Mouse (Mus musculus) liver, adult 2 months (tissue): ENCODE data around the gene Ptpdc1. TPM values are rescaled to one million over a fixed set of nuclear protein-coding genes. Genes with fewer than 3 reads are reported as not detected.

Experiments used
- DNase-seq: peaks from one replicate; pipeline ENCODE4 v3.0.0-alpha.2; 2011; ENCODE audit warnings: low read depth, low spot score; ENCODE audit errors: extremely low read depth
- H3K27ac ChIP-seq: fragments of 200-500 bp; replicated peaks from 2 replicates; pipeline ENCODE4 v1.5.1; 2012; ENCODE audit warnings: low read depth, mild to moderate bottlenecking, control low read depth, inconsistent platforms, low read length; ENCODE audit not compliant: insufficient read depth
- H3K27me3 ChIP-seq: fragments of 200-500 bp; 2 replicates; pipeline ENCODE4 v1.6.1; 2012; ENCODE audit warnings: mild to moderate bottlenecking, moderate library complexity, low read length, inconsistent platforms; ENCODE audit not compliant: control insufficient read depth, insufficient read depth
- H3K36me3 ChIP-seq: fragments of 200-500 bp; 2 replicates; pipeline ENCODE4 v1.6.1; 2012; ENCODE audit warnings: low read length, inconsistent platforms; ENCODE audit not compliant: control insufficient read depth, insufficient read depth
- H3K4me1 ChIP-seq: fragments of 200-500 bp; 2 replicates; pipeline ENCODE4 v1.6.1; 2011; ENCODE audit warnings: low read length; ENCODE audit not compliant: control insufficient read depth, insufficient read depth
- H3K4me3 ChIP-seq: fragments of 200-500 bp; 2 replicates; pipeline ENCODE4 v1.5.1; 2011; ENCODE audit warnings: low read depth, mild to moderate bottlenecking, control low read depth, low read length, moderate library complexity; ENCODE audit not compliant: insufficient read depth
- H3K79me2 ChIP-seq: fragments of 200-500 bp; 2 replicates; pipeline ENCODE4 v1.6.1; 2012; ENCODE audit warnings: inconsistent platforms, mild to moderate bottlenecking, low read length, moderate library complexity; ENCODE audit not compliant: control insufficient read depth, insufficient read depth
- H3K9ac ChIP-seq: fragments of 200-500 bp; 2 replicates; pipeline ENCODE4 v1.6.1; 2012; ENCODE audit warnings: low read depth, mild to moderate bottlenecking, control low read depth, inconsistent platforms, low read length
- CTCF ChIP-seq: fragments of 200-500 bp; IDR thresholded peaks from 2 replicates; pipeline ENCODE4 v1.5.1; 2011; ENCODE audit warnings: low read depth, low read length, control low read depth
- POLR2A ChIP-seq: fragments of 200-500 bp; IDR thresholded peaks from 2 replicates; pipeline ENCODE4 v1.6.1; 2011; ENCODE audit warnings: low read length, control low read depth; ENCODE audit not compliant: insufficient read depth; ENCODE audit errors: extremely low read depth
- WGBS: fragments of 180-500 bp; shearing (Covaris S2); methylation state at CpG from one replicate; pipeline ENCODE4 v1.1.7; 2018; 5-methylcytosine and 5-hydroxymethylcytosine counted together
- polyA plus RNA-seq: library from polyadenylated mRNA; depleted of rRNA; stranded (reverse); fragments of >200 nt; gene quantifications from 2 replicates; pipeline ENCODE4 v1.2.3, GENCODE M21; 2012
- total RNA-seq: library from RNA; depleted of rRNA; stranded (reverse); fragments of >200 nt; gene quantifications from 2 replicates; pipeline ENCODE4 v1.2.3, GENCODE M21; 2014

The Ptpdc1 gene
- total and polyA plus RNA-seq, 2 experiments: 0.32 to 1.3 TPM

GRCm38 (mm10) chr13:48631691-48632090, 6.2 kb upstream of the Ptpdc1 start:
- no peak overlapping the region for H3K27ac ChIP-seq
- no peak for DNase-seq
- no peak for TF ChIP-seq POLR2A
- no peak for TF ChIP-seq CTCF
- H3K36me3 ChIP-seq: no peaks in the 10 kb centered on the region
- H3K4me3 ChIP-seq: no peak overlapping the region
- WGBS: 81% methylated on average over 5 of the region's 5 CpGs
- H3K4me1 ChIP-seq: no peaks in the 10 kb centered on the region
- H3K27me3 ChIP-seq: no peaks in the 10 kb centered on the region
- no peak overlapping the region for H3K9ac ChIP-seq
- no peaks in the 10 kb centered on the region for H3K79me2 ChIP-seq

DNA sequence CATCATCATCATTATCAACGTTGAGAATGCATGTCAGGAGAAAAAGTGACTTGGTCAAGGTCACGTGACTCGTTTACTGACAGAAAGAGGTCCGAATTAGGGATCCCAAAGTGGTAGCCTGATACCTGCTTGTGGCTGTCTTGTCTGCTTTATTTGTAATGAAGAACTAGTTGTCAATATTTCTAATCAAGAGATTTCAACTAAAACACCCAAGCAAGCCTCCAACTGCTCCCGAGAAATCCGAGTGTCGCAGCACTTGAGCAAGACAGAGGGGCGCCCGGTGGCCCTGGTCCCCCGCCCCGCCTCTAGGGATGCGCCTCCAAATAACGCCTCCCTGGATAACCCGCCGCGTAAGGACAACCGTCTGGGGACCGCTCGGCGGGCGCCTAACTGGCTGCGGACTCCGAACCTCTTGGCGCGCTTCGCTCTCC, 481 bp downstream of the Ptpdc1 start:
- Histone ChIP-seq H3K27ac (peak overlapping the region; percentile 46), H3K4me1 (peaks cover 3% of the 10 kb centered on the region; the same call in 1 of the 2 replicates), H3K36me3 (no peaks in the 10 kb centered on the region), H3K4me3 (peak overlapping the region; percentile 74), H3K9ac (peak overlapping the region; percentile 84), H3K79me2 (no peaks in the 10 kb centered on the region), H3K27me3 (no peaks in the 10 kb centered on the region)
- TF ChIP-seq CTCF: no peak
- TF ChIP-seq POLR2A: no peak
- peak; percentile 17 for DNase-seq
- under 1% methylated on average over 26 of the region's 26 CpGs for whole genome bisulfite sequencing

- Histone ChIP-seq H3K4me1 (no peaks in the 10 kb centered on the region), H3K9ac (no peak overlapping the region), H3K36me3 (no peaks in the 10 kb centered on the region), H3K79me2 (no peaks in the 10 kb centered on the region), H3K27ac (no peak overlapping the region), H3K27me3 (no peaks in the 10 kb centered on the region), H3K4me3 (no peak overlapping the region)
- TF ChIP-seq CTCF (no peak), POLR2A (no peak)
- no peak for DNase-seq
- WGBS: 95% methylated on average over 4 of the region's 4 CpGs
Measured at GRCm38 (mm10) chr13:48618890-48619289, 6.6 kb downstream of the Ptpdc1 start.

DNA sequence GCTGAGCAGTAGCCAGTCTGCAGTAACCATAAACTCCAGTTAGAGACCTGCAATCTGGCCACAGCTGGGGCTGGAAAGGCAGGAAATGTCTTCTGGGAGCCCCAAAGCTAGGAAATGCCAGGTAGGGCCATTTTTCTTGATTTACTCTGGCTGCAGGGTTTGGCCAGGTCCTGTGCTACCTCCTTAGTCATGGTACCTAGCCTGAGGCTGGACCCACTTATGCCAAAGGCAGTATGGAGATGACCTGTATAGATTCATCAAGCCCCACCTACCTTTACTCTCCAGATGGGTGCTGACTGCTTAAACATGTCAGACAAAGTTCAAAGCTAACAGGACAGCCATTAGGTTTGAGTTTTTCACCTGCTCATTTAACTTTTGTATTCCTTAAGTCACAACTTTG, 7.7 kb downstream of the Ptpdc1 start:
- Histone ChIP-seq H3K79me2 (no peaks in the 10 kb centered on the region), H3K36me3 (no peaks in the 10 kb centered on the region), H3K4me1 (no peaks in the 10 kb centered on the region), H3K27me3 (no peaks in the 10 kb centered on the region), H3K9ac (no peak overlapping the region), H3K27ac (no peak overlapping the region), H3K4me3 (no peak overlapping the region)
- no peak for TF ChIP-seq CTCF
- no peak for DNase-seq

GRCm38 (mm10) chr13:48614525-48614924, 10.9 kb downstream of the Ptpdc1 start:
- Histone ChIP-seq H3K9ac (no peak overlapping the region), H3K4me3 (no peak overlapping the region), H3K27ac (no peak overlapping the region), H3K27me3 (no peaks in the 10 kb centered on the region), H3K36me3 (no peaks in the 10 kb centered on the region), H3K4me1 (no peaks in the 10 kb centered on the region), H3K79me2 (no peaks in the 10 kb centered on the region)
- 99% methylated on average over 2 of the region's 2 CpGs for WGBS
- TF ChIP-seq CTCF (no peak), POLR2A (no peak)
- no peak for DNase-seq

GRCm38 (mm10) chr13:48609106-48609505, 16.4 kb downstream of the Ptpdc1 start:
- Histone ChIP-seq H3K27me3 (no peaks in the 10 kb centered on the region), H3K36me3 (no peaks in the 10 kb centered on the region), H3K27ac (no peak overlapping the region), H3K9ac (no peak overlapping the region), H3K79me2 (no peaks in the 10 kb centered on the region), H3K4me3 (no peak overlapping the region), H3K4me1 (no peaks in the 10 kb centered on the region)
- WGBS: 81% methylated on average over 5 of the region's 5 CpGs
- no peak for DNase-seq
- TF ChIP-seq CTCF (no peak), POLR2A (no peak)
